Mouse (Mus musculus) erythroblast, embryonic 14.5 days (primary cell): ENCODE data around the gene Gm45799.

Source experiments
- GATA1 ChIP-seq: IDR thresholded peaks from 2 replicates; pipeline ENCODE4 v1.6.1; 2012; ENCODE audit warnings: low read length, inconsistent platforms, mixed read lengths
- TAL1 ChIP-seq: IDR thresholded peaks from 3 replicates; pipeline ENCODE4 v1.6.1; 2012; ENCODE audit warnings: low read length, inconsistent platforms, mixed read lengths

DNA sequence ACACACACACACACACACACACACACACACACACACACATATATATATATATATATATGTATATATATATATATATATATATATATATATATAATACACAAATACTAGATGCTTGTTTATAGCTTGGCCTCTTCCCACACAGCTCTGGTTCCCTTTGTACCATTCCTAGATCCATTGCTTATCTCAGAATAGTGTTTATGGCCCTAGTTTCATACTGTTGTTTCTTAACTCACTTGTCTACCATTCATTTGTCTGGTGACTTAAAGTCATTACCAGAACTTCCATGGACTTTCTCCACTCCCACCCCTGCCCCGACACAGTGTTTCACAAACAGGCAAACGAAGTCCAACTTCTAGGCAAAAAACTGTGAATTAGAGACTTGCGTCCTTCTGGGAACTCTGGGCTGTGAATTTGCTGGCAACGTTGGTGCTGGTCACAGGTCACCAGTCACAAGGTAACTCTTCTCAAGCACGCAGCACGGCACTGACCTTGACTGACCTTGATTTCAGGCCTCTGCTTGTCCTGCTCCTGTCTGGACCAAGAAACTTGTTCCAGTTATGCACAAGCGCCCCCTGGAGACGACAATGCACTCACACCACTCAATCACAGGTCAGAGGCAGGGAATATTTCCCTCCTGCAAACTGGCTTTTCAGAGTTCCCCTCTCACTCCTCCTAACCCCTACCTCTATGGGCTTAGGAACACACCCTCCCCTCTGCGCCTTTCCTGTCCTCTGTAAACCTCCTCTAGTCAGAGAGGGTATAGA, 37.3 kb upstream of the Gm45799 start:
- TF ChIP-seq GATA1 (no peak), TAL1 (no peak)
